Mouse (Mus musculus): ENCODE results near the gene Majin. TPM values are rescaled to one million over a fixed set of nuclear protein-coding genes. Genes with fewer than 3 reads are reported as not detected.

Majin gene
- total and polyA plus RNA-seq, 3 experiments, result 0.20 TPM; not detected in 2

GRCm38 (mm10) chr19:6230411-6230810, 46.2 kb downstream of the Majin start:
- H3K9ac ChIP-seq (ENCODE audit: low read depth, low read length), result no peak overlapping the region
- WGBS, result 80% methylated on average over 4 of the region's 4 CpGs
- H3K36me3 ChIP-seq (ENCODE audit: control insufficient read depth, insufficient read depth, low read length), result no peaks in the 10 kb centered on the region
- DNase-seq, result peak; percentile 32 to 45
- intact Hi-C loops (cut with DNase I), result no loop called here
- TF ChIP-seq POLR2A (IDR thresholded peaks at IDR 0.05; ENCODE audit: insufficient read depth, low read depth, low read length) (no peak), EP300 (IDR thresholded peaks at IDR 0.05; ENCODE audit: insufficient read depth, low read depth, low read length) (no peak), CTCF (IDR thresholded peaks at IDR 0.05) (no peak)
- H3K79me2 ChIP-seq (replicated peaks; ENCODE audit: control insufficient read depth, insufficient read depth, low read length), result no peaks in the 10 kb centered on the region
- no peaks in the 10 kb centered on the region; the same call in 1 of the 2 replicates for H3K4me1 ChIP-seq (ENCODE audit: control insufficient read depth, insufficient read depth, low read length)
- no peaks in the 10 kb centered on the region for H3K27me3 ChIP-seq (ENCODE audit: control insufficient read depth, insufficient read depth, low read length)
- H3K4me3 ChIP-seq, result no peak overlapping the region
- no peak overlapping the region for H3K27ac ChIP-seq

DNA sequence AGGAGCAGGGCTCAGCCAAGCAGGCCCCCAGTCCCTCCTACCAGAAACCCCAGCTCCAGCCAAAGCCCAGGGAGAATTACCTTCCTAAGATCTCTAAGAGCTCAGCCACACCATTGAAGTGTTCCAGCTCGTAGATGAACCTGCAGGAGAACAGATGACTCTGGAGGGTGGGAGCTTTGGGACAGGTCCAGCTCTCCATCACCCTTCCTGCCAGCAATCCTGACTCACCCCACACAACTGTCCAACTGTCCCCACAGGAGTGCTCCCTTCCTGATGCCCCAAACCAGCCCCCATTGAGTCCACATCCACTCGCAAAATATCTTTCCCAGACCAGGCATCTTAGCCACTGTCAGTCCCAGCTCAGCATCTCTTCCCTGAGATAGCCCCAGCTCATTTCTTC, 46.8 kb downstream of the Majin start:
- Histone ChIP-seq H3K9ac (ENCODE audit: low read depth, low read length) (no peak overlapping the region), H3K36me3 (ENCODE audit: control insufficient read depth, insufficient read depth, low read length) (no peaks in the 10 kb centered on the region), H3K4me3 (no peak overlapping the region), H3K79me2 (replicated peaks; ENCODE audit: control insufficient read depth, insufficient read depth, low read length) (no peaks in the 10 kb centered on the region), H3K4me1 (ENCODE audit: control insufficient read depth, insufficient read depth, low read length) (no peaks in the 10 kb centered on the region; the same call in 1 of the 2 replicates), H3K27ac (no peak overlapping the region), H3K27me3 (ENCODE audit: control insufficient read depth, insufficient read depth, low read length) (no peaks in the 10 kb centered on the region)
- WGBS, result 62% methylated on average over 2 of the region's 2 CpGs
- DNase-seq, result no peak
- intact Hi-C loops (cut with DNase I), result no loop called here
- TF ChIP-seq EP300 (IDR thresholded peaks at IDR 0.05; ENCODE audit: insufficient read depth, low read depth, low read length) (no peak), POLR2A (IDR thresholded peaks at IDR 0.05; ENCODE audit: insufficient read depth, low read depth, low read length) (no peak), CTCF (IDR thresholded peaks at IDR 0.05) (no peak)

DNA sequence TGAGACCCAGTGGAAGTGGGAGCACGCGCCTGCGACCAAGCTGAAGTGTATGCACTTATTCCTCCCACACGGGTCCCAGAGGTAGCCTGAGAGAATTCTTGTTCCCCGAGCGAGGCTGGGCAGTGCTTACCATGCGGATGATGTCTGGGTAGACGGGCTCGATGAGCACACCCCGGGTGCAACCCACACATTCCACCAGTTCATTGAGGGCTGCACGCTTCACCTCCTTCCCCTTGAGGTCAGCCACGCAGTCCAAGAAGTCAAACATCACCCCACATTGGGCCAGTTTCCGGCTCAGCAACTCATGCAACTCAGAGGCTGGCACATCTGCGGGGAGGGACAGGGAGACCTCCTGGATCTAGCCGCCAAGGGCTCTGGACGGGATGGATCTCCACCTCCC, 49.5 kb downstream of the Majin start:
- H3K36me3 ChIP-seq (ENCODE audit: control insufficient read depth, insufficient read depth, low read length), result no peaks in the 10 kb centered on the region
- H3K79me2 ChIP-seq (replicated peaks; ENCODE audit: control insufficient read depth, insufficient read depth, low read length), result no peaks in the 10 kb centered on the region
- no peak for DNase-seq
- WGBS, result 88% methylated on average over 16 of the region's 16 CpGs
- peaks cover 3% of the 10 kb centered on the region for H3K4me1 ChIP-seq (ENCODE audit: control insufficient read depth, insufficient read depth, low read length)
- intact Hi-C loops (cut with DNase I), result no loop called here
- TF ChIP-seq CTCF (IDR thresholded peaks at IDR 0.05) (no peak), POLR2A (IDR thresholded peaks at IDR 0.05; ENCODE audit: insufficient read depth, low read depth, low read length) (no peak), EP300 (IDR thresholded peaks at IDR 0.05; ENCODE audit: insufficient read depth, low read depth, low read length) (no peak)
- no peak overlapping the region for H3K4me3 ChIP-seq
- no peaks in the 10 kb centered on the region for H3K27me3 ChIP-seq (ENCODE audit: control insufficient read depth, insufficient read depth, low read length)
- no peak overlapping the region for H3K9ac ChIP-seq (ENCODE audit: low read depth, low read length)
- no peak overlapping the region for H3K27ac ChIP-seq

DNA sequence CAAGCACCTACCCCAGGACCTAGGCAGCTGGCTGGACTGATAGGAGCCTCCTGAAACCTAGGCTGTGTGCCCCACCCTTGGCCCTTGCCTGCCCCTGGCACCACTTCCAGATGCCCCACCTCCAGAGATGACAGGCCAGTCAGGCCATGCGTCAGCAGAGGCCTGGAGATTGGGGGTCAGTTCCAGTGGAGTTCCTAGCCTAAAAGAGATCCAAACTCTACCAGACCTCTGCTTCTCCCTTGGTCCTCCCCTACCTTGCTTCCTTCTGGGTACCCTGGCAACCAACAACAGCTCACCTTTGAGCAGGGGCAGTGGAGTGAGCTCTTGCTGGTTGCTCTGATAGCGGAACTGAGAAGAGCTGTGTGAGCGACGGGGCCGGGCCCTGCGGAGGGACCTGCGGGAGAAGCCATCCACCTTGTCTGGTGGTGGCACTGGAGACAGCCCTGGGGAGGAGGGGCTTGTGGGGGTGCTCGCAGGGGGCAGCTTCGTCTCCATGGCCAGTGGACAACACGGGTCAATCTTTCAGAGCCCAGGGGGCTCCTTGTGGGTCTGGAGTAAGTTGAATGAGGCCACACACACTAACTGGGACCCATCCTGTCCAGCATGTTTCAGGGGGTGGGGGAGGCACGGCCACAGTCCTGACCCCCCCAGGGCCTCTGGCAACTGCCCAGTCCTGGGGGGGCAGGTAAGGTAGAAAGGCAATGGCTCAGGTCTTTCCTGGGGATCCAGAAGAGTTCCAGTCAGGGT, 50.3 kb downstream of the Majin start:
- Histone ChIP-seq H3K4me3 (peak overlapping the region; percentile 81), H3K79me2 (replicated peaks; ENCODE audit: control insufficient read depth, insufficient read depth, low read length) (no peaks in the 10 kb centered on the region), H3K9ac (ENCODE audit: low read depth, low read length) (peak overlapping the region; percentile 89), H3K27ac (peak overlapping the region; percentile 99; the same call in 1 of the 2 replicates), H3K4me1 (ENCODE audit: control insufficient read depth, insufficient read depth, low read length) (peaks cover 3% of the 10 kb centered on the region), H3K27me3 (ENCODE audit: control insufficient read depth, insufficient read depth, low read length) (no peaks in the 10 kb centered on the region), H3K36me3 (ENCODE audit: control insufficient read depth, insufficient read depth, low read length) (no peaks in the 10 kb centered on the region)
- TF ChIP-seq EP300 (IDR thresholded peaks at IDR 0.05; ENCODE audit: insufficient read depth, low read depth, low read length), result no peak
- 73% methylated on average over 11 of the region's 11 CpGs for WGBS
- intact Hi-C loops (cut with DNase I), result no loop called here
- DNase-seq, result peak; percentile 32 to 45

DNA sequence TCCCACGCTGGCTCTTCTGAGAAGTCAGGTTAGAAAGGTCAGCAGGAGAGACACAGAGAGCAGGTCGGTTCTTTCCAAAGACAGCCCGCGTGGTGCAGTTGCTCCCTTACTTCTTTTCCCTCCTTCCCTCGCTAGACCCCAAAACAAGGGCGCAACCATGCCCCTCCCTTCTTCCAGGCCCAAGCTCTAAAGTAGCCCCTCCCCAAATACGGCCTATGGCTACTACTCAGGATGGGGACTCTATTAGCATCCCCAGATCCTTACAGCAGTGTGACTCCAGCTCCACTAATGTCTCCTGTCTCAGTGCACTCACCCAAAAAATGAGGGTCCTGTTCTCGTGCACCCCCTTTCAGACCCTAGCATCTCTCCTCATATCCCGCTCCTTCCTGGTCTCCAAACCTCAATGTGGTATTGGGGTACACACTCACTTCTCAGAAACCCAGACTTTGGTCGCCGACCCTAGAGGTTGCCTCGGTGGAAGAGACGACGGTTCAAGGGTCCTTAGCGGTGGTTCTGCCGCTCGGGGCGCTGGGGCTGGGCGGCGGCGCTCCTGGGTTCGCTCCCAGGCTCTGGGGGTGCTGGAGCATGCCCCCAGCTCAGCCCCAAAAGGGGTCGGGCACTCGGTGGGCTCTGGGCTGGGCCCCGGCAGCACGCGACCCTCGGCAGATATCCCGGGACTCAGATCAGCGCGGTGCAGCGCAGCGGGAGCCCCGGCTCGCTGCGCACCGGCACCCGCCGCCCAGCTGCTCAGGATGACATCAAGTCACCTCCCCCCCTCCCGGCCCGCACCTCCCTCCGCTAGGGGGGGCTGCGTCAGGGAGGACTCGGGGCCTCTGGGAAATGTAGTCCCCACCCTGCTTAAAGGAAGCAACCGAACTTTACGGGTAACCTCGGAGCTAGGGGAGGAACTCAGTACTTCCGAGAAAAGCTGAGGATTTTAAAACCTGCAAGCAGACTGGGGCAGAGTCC, 51.2 kb downstream of the Majin start, which contains the start of gene Ppp2r5b:
Ppp2r5b (minus strand) TSS at position 789 of the 969 bp plus-strand sequence.
- H3K36me3 ChIP-seq (ENCODE audit: control insufficient read depth, insufficient read depth, low read length), result no peaks in the 10 kb centered on the region
- H3K4me1 ChIP-seq (ENCODE audit: control insufficient read depth, insufficient read depth, low read length), result peaks cover 3% of the 10 kb centered on the region
- H3K27ac ChIP-seq, result peak within 1 kb of the TSS; percentile 99
- no peaks in the 10 kb centered on the region for H3K79me2 ChIP-seq (replicated peaks; ENCODE audit: control insufficient read depth, insufficient read depth, low read length)
- intact Hi-C loops (cut with DNase I), result loop anchor here (1.0 to 2.0 kb wide), 2 partner anchors 95 to 107 kb away; partner anchors contain the start of genes Arl2, Batf2 and Snx15
- WGBS, result 3% methylated on average over 48 of the region's 48 CpGs
- peak within 1 kb of the TSS; percentile 89 for H3K9ac ChIP-seq (ENCODE audit: low read depth, low read length)
- DNase-seq, result peak; percentile 94 to 95
- H3K4me3 ChIP-seq, result peak within 1 kb of the TSS; percentile 81
- TF ChIP-seq EP300 (IDR thresholded peaks at IDR 0.05; ENCODE audit: insufficient read depth, low read depth, low read length) (no peak), POLR2A (IDR thresholded peaks at IDR 0.05; ENCODE audit: insufficient read depth, low read depth, low read length) (peak; percentile 53), CTCF (IDR thresholded peaks at IDR 0.05) (peak; percentile 77)
- no peaks in the 10 kb centered on the region for H3K27me3 ChIP-seq (ENCODE audit: control insufficient read depth, insufficient read depth, low read length)

Measured in heart, adult 2 months (tissue).